8 mouse cellular contexts compared by ENCODE assay signal in genomic region chr11:75213372-75214080, GRCm38 (mm10). TPM values are rescaled to one million over a fixed set of nuclear protein-coding genes. Genes with fewer than 3 reads are reported as not detected.
DNase-seq lines count a peak whose midpoint lies in the region; ATAC-seq and TF ChIP-seq lines count a peak whose summit lies in the region.

No protein-coding gene starts in this region.

- WGBS in forebrain, embryonic 10.5 days = 2% methylated on average over 35 of the region's 35 CpGs
- WGBS in intestine, embryonic 14.5 days = 7% methylated on average over 35 of the region's 35 CpGs
- 26% methylated on average over 35 of the region's 35 CpGs for WGBS in liver, embryonic 13.5 days (ENCODE audit: insufficient replicate concordance)
- WGBS in neural tube, embryonic 13.5 days = 2% methylated on average over 35 of the region's 35 CpGs

- DNase-seq in adrenal gland, adult 8-10 months = peak; percentile 34
- DNase-seq in forebrain, embryonic 10.5 days (ENCODE audit: extremely low spot score, low spot score) = peak; percentile 61
- peak; percentile 86 for DNase-seq in intestine, embryonic 14.5 days (ENCODE audit: low spot score)
- no peak for DNase-seq in liver, embryonic 13.5 days
- DNase-seq in left cerebral cortex, postnatal 25 days (ENCODE audit: low spot score in 2 of 2) = no peak
- no peak for DNase-seq in spleen, postnatal 4 days (ENCODE audit: low spot score in 2 of 2)

- ATAC-seq in intestine, embryonic 14.5 days (replicated peaks; ENCODE audit: low FRiP score, low TSS enrichment, low read depth) = peak; percentile 73
- peak; percentile 32 for ATAC-seq in liver, embryonic 13.5 days (ENCODE audit: low read depth)
- peak; percentile 69 for ATAC-seq in neural tube, embryonic 13.5 days (ENCODE audit: low read depth)

- no peak for TF ChIP-seq POLR2A in ES-Bruce4 (IDR thresholded peaks at IDR 0.05; ENCODE audit: insufficient read depth, low read length)

- H3K27ac ChIP-seq in ES-Bruce4 (ENCODE audit: insufficient read depth, low read length) = no peak overlapping the region
- peak overlapping the region; percentile 80 for H3K27ac ChIP-seq in forebrain, embryonic 10.5 days
- H3K27ac ChIP-seq in intestine, embryonic 14.5 days (ENCODE audit: low read depth) = peak overlapping the region; percentile 65; the same call in 1 of the 2 replicates
- H3K27ac ChIP-seq in liver, embryonic 13.5 days = peak overlapping the region; percentile 69
- H3K27ac ChIP-seq in neural tube, embryonic 13.5 days (replicated peaks) = peak overlapping the region; percentile 74

- intact Hi-C loops in left cerebral cortex, postnatal 25 days (cut with DNase I) = no loop called here

- no peak for TF ChIP-seq CTCF in ES-Bruce4 (IDR thresholded peaks at IDR 0.05; ENCODE audit: low read depth, low read length)

- H3K9ac ChIP-seq in ES-Bruce4 (ENCODE audit: low read depth, poor library complexity, severe bottlenecking) = peak overlapping the region; percentile 24
- H3K9ac ChIP-seq in intestine, embryonic 14.5 days (ENCODE audit: low read length) = peak overlapping the region; percentile 29
- peak overlapping the region; percentile 41 for H3K9ac ChIP-seq in liver, embryonic 13.5 days
- H3K9ac ChIP-seq in neural tube, embryonic 13.5 days = peak overlapping the region; percentile 60

- peak overlapping the region; percentile 44 for H3K4me2 ChIP-seq in intestine, embryonic 14.5 days (ENCODE audit: low read length)
- H3K4me2 ChIP-seq in liver, embryonic 13.5 days = peak overlapping the region; percentile 55
- peak overlapping the region; percentile 59 for H3K4me2 ChIP-seq in neural tube, embryonic 13.5 days

- H3K27me3 ChIP-seq in ES-Bruce4 (ENCODE audit: control insufficient read depth, insufficient read depth, low read length, poor library complexity, severe bottlenecking) = no peaks in the 10 kb centered on the region
- peaks cover 68% of the 10 kb centered on the region for H3K27me3 ChIP-seq in forebrain, embryonic 10.5 days (ENCODE audit: poor library complexity, severe bottlenecking)
- no peaks in the 10 kb centered on the region for H3K27me3 ChIP-seq in intestine, embryonic 14.5 days (replicated peaks; ENCODE audit: control insufficient read depth, insufficient read depth, low read length)
- peaks cover 36% of the 10 kb centered on the region for H3K27me3 ChIP-seq in liver, embryonic 13.5 days
- H3K27me3 ChIP-seq in neural tube, embryonic 13.5 days = 0 out of 2 replicates have a peak, but pooled peaks cover 4% of the 10 kb centered on the region

- H3K36me3 ChIP-seq in ES-Bruce4 (ENCODE audit: control insufficient read depth, insufficient read depth, low read length, poor library complexity, severe bottlenecking) = no peaks in the 10 kb centered on the region
- no peaks in the 10 kb centered on the region for H3K36me3 ChIP-seq in forebrain, embryonic 10.5 days (replicated peaks)
- no peaks in the 10 kb centered on the region for H3K36me3 ChIP-seq in intestine, embryonic 14.5 days (ENCODE audit: control insufficient read depth, insufficient read depth, low read length)
- no peaks in the 10 kb centered on the region for H3K36me3 ChIP-seq in liver, embryonic 13.5 days
- H3K36me3 ChIP-seq in neural tube, embryonic 13.5 days = no peaks in the 10 kb centered on the region

- no peaks in the 10 kb centered on the region for H3K9me3 ChIP-seq in ES-Bruce4 (replicated peaks; ENCODE audit: control insufficient read depth, insufficient read depth, low read length, poor library complexity, severe bottlenecking)
- no peaks in the 10 kb centered on the region for H3K9me3 ChIP-seq in forebrain, embryonic 10.5 days
- no peaks in the 10 kb centered on the region for H3K9me3 ChIP-seq in intestine, embryonic 14.5 days (ENCODE audit: control insufficient read depth, low read length)
- H3K9me3 ChIP-seq in liver, embryonic 13.5 days (replicated peaks) = no peaks in the 10 kb centered on the region
- no peaks in the 10 kb centered on the region for H3K9me3 ChIP-seq in neural tube, embryonic 13.5 days

- peak overlapping the region; percentile 14; the same call in 1 of the 2 replicates for H3K4me3 ChIP-seq in ES-Bruce4 (ENCODE audit: low read depth, low read length)
- peak overlapping the region; percentile 50 for H3K4me3 ChIP-seq in forebrain, embryonic 10.5 days
- peak overlapping the region; percentile 20 for H3K4me3 ChIP-seq in intestine, embryonic 14.5 days (ENCODE audit: low read depth, low read length)
- peak overlapping the region; percentile 25 for H3K4me3 ChIP-seq in liver, embryonic 13.5 days (replicated peaks)
- peak overlapping the region; percentile 28 for H3K4me3 ChIP-seq in neural tube, embryonic 13.5 days

- TF ChIP-seq EP300 in ES-Bruce4 (IDR thresholded peaks at IDR 0.05; ENCODE audit: insufficient read depth, low read depth, low read length) = no peak

- H3K4me1 ChIP-seq in ES-Bruce4 (ENCODE audit: control insufficient read depth, insufficient read depth, low read length) = peaks cover 4% of the 10 kb centered on the region
- H3K4me1 ChIP-seq in forebrain, embryonic 10.5 days = peaks cover 83% of the 10 kb centered on the region
- peaks cover 20% of the 10 kb centered on the region for H3K4me1 ChIP-seq in intestine, embryonic 14.5 days (replicated peaks; ENCODE audit: control insufficient read depth, insufficient read depth, low read length)
- peaks cover 72% of the 10 kb centered on the region for H3K4me1 ChIP-seq in liver, embryonic 13.5 days (replicated peaks)
- peaks cover 59% of the 10 kb centered on the region for H3K4me1 ChIP-seq in neural tube, embryonic 13.5 days (replicated peaks)

RNA-seq across cellular contexts. Expression of gene Rtn4rl1, which starts 19.9 kb away (rescaled TPM):
- 0.96 and 1.6 TPM in 2 replicates for polyA plus RNA-seq in ES-Bruce4 (2011; ENCODE audit: insufficient read depth, insufficient read length, low read depth, missing spikeins)
- 10 to 100 TPM; 39.9 to 74.9 (median 58.7) TPM for total RNA-seq in adrenal gland, adult 8-10 months (2022)
- 1.1 and 1.3 TPM in 2 replicates for polyA plus RNA-seq in forebrain, embryonic 10.5 days (2016; fragmentation: Nextera tagmentation; extraction: Ambion mirVana)
- polyA plus RNA-seq in intestine, embryonic 14.5 days (2014; fragmentation: Nextera tagmentation; extraction: Ambion mirVana) = 1.6 and 2.0 TPM in 2 replicates
- 0.78 and 0.97 TPM in 2 replicates for polyA plus RNA-seq in liver, embryonic 13.5 days (2015; fragmentation: Nextera tagmentation; extraction: Ambion mirVana)
- polyA plus RNA-seq in neural tube, embryonic 13.5 days (2015; fragmentation: Nextera tagmentation; extraction: Ambion mirVana) = 12.4 and 16.5 TPM in 2 replicates
- 10 to 100 TPM; 76.5 to 90.2 TPM for total RNA-seq in left cerebral cortex, postnatal 25 days (2021)

RNA-seq across cellular contexts. Expression of gene Dph1, which starts 22.5 kb away (rescaled TPM):
- polyA plus RNA-seq in ES-Bruce4 (2011; ENCODE audit: insufficient read depth, insufficient read length, low read depth, missing spikeins) = 11.9 and 16.6 TPM in 2 replicates
- total RNA-seq in adrenal gland, adult 8-10 months (2022) = 10 to 100 TPM; 32.3 to 46.1 (median 44.7) TPM
- polyA plus RNA-seq in forebrain, embryonic 10.5 days (2016; fragmentation: Nextera tagmentation; extraction: Ambion mirVana) = 29.5 TPM in 2 replicates
- 27.9 and 31.5 TPM in 2 replicates for polyA plus RNA-seq in intestine, embryonic 14.5 days (2014; fragmentation: Nextera tagmentation; extraction: Ambion mirVana)
- polyA plus RNA-seq in liver, embryonic 13.5 days (2015; fragmentation: Nextera tagmentation; extraction: Ambion mirVana) = 13.8 and 15.8 TPM in 2 replicates
- polyA plus RNA-seq in neural tube, embryonic 13.5 days (2015; fragmentation: Nextera tagmentation; extraction: Ambion mirVana) = 13.7 and 15.0 TPM in 2 replicates
- 10 to 100 TPM; 26.9 to 27.2 TPM for total RNA-seq in left cerebral cortex, postnatal 25 days (2021)

RNA-seq across cellular contexts. Expression of gene Ovca2, which starts 34.9 kb away (rescaled TPM):
- 13.1 and 14.2 TPM in 2 replicates for polyA plus RNA-seq in ES-Bruce4 (2011; ENCODE audit: insufficient read depth, insufficient read length, low read depth, missing spikeins)
- 10 to 100 TPM; 22.3 to 28.9 (median 25.9) TPM for total RNA-seq in adrenal gland, adult 8-10 months (2022)
- 33.6 and 34.0 TPM in 2 replicates for polyA plus RNA-seq in forebrain, embryonic 10.5 days (2016; fragmentation: Nextera tagmentation; extraction: Ambion mirVana)
- 29.9 and 32.2 TPM in 2 replicates for polyA plus RNA-seq in intestine, embryonic 14.5 days (2014; fragmentation: Nextera tagmentation; extraction: Ambion mirVana)
- polyA plus RNA-seq in liver, embryonic 13.5 days (2015; fragmentation: Nextera tagmentation; extraction: Ambion mirVana) = 13.3 and 13.4 TPM in 2 replicates
- 18.6 and 20.5 TPM in 2 replicates for polyA plus RNA-seq in neural tube, embryonic 13.5 days (2015; fragmentation: Nextera tagmentation; extraction: Ambion mirVana)
- 10 to 100 TPM; 12.4 to 13.9 TPM for total RNA-seq in left cerebral cortex, postnatal 25 days (2021)

RNA-seq across cellular contexts. Expression of gene Hic1, which starts 44.2 kb away (rescaled TPM):
- polyA plus RNA-seq in ES-Bruce4 (2011; ENCODE audit: insufficient read depth, insufficient read length, low read depth, missing spikeins) = 0.28 and 0.38 TPM in 2 replicates
- 10 to 100 TPM in 2 of 4 experiments, 1 to 10 TPM in 2; 7.7 to 16.5 (median 11.4) TPM for total RNA-seq in adrenal gland, adult 8-10 months (2022)
- polyA plus RNA-seq in forebrain, embryonic 10.5 days (2016; fragmentation: Nextera tagmentation; extraction: Ambion mirVana) = 0.12 and 0.21 TPM in 2 replicates
- polyA plus RNA-seq in intestine, embryonic 14.5 days (2014; fragmentation: Nextera tagmentation; extraction: Ambion mirVana) = 13.0 and 14.5 TPM in 2 replicates
- polyA plus RNA-seq in liver, embryonic 13.5 days (2015; fragmentation: Nextera tagmentation; extraction: Ambion mirVana) = 1.2 and 1.5 TPM in 2 replicates
- 7.4 and 9.2 TPM in 2 replicates for polyA plus RNA-seq in neural tube, embryonic 13.5 days (2015; fragmentation: Nextera tagmentation; extraction: Ambion mirVana)
- total RNA-seq in left cerebral cortex, postnatal 25 days (2021) = 1 to 10 TPM; 3.3 to 3.5 TPM

Comparison
In these comparisons a context has a peak if more than half of its experiments do, and no peak if none do; other contexts are left out.
1. DNase-seq: peak in adrenal gland, adult 8-10 months (single experiment), forebrain, embryonic 10.5 days (single experiment) and intestine, embryonic 14.5 days (single experiment); none in liver, embryonic 13.5 days (single experiment), left cerebral cortex, postnatal 25 days (0 of 2) and spleen, postnatal 4 days (0 of 2).
2. Peak in every context shown above with its lines, with median percentiles within 50 percentile points of each other: H3K4me3 ChIP-seq, H3K9ac ChIP-seq, ATAC-seq and H3K4me2 ChIP-seq.